In the genomic region with DNA sequence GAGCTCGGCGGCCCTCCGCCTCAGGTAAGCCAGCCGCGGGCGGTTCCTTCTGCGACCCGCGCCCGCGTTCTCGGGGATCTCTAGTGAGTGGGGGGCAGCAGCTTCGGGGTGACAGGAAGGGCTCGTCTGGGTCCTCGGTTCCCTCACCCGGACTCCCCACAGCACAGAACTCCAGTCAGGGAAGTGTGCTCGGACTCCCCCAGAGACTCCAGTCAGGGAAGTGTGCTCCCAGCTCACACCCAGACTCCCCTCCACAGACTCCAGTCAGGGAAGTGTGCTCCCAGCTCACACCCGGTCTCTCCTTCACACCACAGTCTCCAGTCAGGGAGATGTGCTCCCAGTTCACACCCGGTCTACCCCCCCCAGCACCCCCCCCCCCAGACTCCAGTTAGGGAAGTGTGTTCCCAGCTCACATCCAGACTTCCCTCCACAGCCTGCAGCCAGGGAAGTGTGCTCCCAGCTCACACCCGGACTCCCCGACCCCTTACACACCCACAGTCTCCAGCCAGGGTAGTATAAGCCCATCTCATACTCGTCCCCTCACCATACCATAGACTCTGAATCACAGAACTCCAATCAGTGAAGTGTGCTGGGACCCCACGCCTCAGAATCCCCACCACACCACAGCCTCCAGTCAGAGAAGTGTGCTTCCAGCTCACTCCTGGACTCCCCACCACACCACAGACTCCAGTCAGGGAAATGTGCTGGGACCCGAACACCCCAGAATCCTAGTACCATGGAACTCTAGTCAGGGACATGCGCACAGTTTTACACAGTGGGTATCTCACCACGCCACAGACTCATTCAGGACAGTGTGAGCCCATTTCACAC, we compare ENCODE assay signal across 8 mouse cellular contexts. TPM values are rescaled to one million over a fixed set of nuclear protein-coding genes. Genes with fewer than 3 reads are reported as not detected.
DNase-seq lines count a peak whose midpoint lies in the region; ATAC-seq and TF ChIP-seq lines count a peak whose summit lies in the region.

No protein-coding gene starts in this region.

- TF ChIP-seq POLR2A in limb, embryonic 14.5 days (IDR thresholded peaks at IDR 0.05; ENCODE audit: borderline replicate concordance, extremely low read depth, insufficient read depth, insufficient read length), result no peak
- no peak; the same call in 1 of the 2 replicates for TF ChIP-seq POLR2A in olfactory bulb, adult 2 months (IDR thresholded peaks at IDR 0.05; ENCODE audit: insufficient read depth, low read depth, low read length)

- intact Hi-C loops in gastrocnemius, postnatal 14 days (cut with DNase I; ENCODE audit: low total_unique reads), result no loop called here

- TF ChIP-seq CTCF in olfactory bulb, adult 2 months (IDR thresholded peaks at IDR 0.05; ENCODE audit: insufficient read depth, low read depth, low read length), result no peak

- H3K4me3 ChIP-seq in limb, embryonic 14.5 days (replicated peaks; ENCODE audit: low read length), result peak overlapping the region; percentile 89
- peak overlapping the region; percentile 82 for H3K4me3 ChIP-seq in olfactory bulb, adult 2 months (ENCODE audit: insufficient read depth, low read depth, low read length)

- no peaks in the 10 kb centered on the region for H3K36me3 ChIP-seq in limb, embryonic 14.5 days (ENCODE audit: control insufficient read depth, insufficient read depth, low read length)

- ATAC-seq in cerebellum, adult (ENCODE audit: insufficient number of reproducible peaks, low FRiP score, low TSS enrichment), result peak; percentile 64
- 0 out of 2 replicates have a peak, but pooled peaks have one; percentile 28 for ATAC-seq in erythroblast, adult 5-6 weeks (replicated peaks; ENCODE audit: low FRiP score, poor library complexity, severe bottlenecking)
- peak; percentile 24 for ATAC-seq in limb, embryonic 14.5 days (ENCODE audit: low FRiP score, low read depth)

- WGBS in limb, embryonic 14.5 days, result 7% methylated on average over 24 of the region's 26 CpGs
- 13% methylated on average over 23 of the region's 26 CpGs for WGBS in olfactory bulb, adult 2 months

- peak overlapping the region; percentile 87 for H3K9ac ChIP-seq in limb, embryonic 14.5 days (ENCODE audit: low read depth, low read length, severe bottlenecking)

- no peaks in the 10 kb centered on the region for H3K9me3 ChIP-seq in limb, embryonic 14.5 days (ENCODE audit: control insufficient read depth, low read length)

- DNase-seq in cerebellum, postnatal 25 days, result no peak
- peak; percentile 57 for DNase-seq in 3T3-L1 (ENCODE audit: low read depth, low spot score)
- no peak for DNase-seq in limb, embryonic 14.5 days (ENCODE audit: low spot score)
- DNase-seq in B cell, adult 2 months, result no peak
- DNase-seq in gastrocnemius, postnatal 14 days, result no peak

- no peaks in the 10 kb centered on the region for H3K27me3 ChIP-seq in limb, embryonic 14.5 days (ENCODE audit: control insufficient read depth, insufficient read depth, low read length)

- peak overlapping the region; percentile 81 for H3K27ac ChIP-seq in limb, embryonic 14.5 days (replicated peaks; ENCODE audit: low read depth, low read length)
- H3K27ac ChIP-seq in olfactory bulb, adult 2 months (ENCODE audit: insufficient read depth, low read depth, low read length), result no peak overlapping the region

- H3K4me2 ChIP-seq in limb, embryonic 14.5 days (replicated peaks; ENCODE audit: low read depth, low read length, severe bottlenecking), result peak overlapping the region; percentile 85

- peaks cover 37% of the 10 kb centered on the region for H3K4me1 ChIP-seq in limb, embryonic 14.5 days (ENCODE audit: control insufficient read depth, insufficient read depth, low read length)
- H3K4me1 ChIP-seq in olfactory bulb, adult 2 months (ENCODE audit: control insufficient read depth, insufficient read depth, low read length), result peaks cover 13% of the 10 kb centered on the region

RNA-seq across cellular contexts. Expression of gene Ppfibp1, which starts 0.6 kb away (rescaled TPM):
- 24.4 TPM in 1 of 2 replicates, not detected in the other for total RNA-seq in erythroblast, adult 5-6 weeks (2015; ENCODE audit: low replicate concordance)
- total RNA-seq in erythroblast, adult 5-6 weeks (2017; ENCODE audit: low replicate concordance), result 1.8 and 4.2 TPM in 2 replicates
- 43.9 and 46.3 TPM in 2 replicates for polyA plus RNA-seq in limb, embryonic 14.5 days (2012; rRNA removed)
- 59.7 and 59.8 TPM in 2 replicates for polyA plus RNA-seq in limb, embryonic 14.5 days (2014; fragmentation: Nextera tagmentation; extraction: Ambion mirVana)
- polyA plus RNA-seq in olfactory bulb, adult 2 months (2012; ENCODE audit: insufficient read depth, insufficient read length, low replicate concordance, missing spikeins), result not detected in 2 replicates
- total RNA-seq in gastrocnemius, postnatal 14 days (2021), result 10 to 100 TPM; 43.5 to 49.8 TPM

RNA-seq across cellular contexts. Expression of gene Smco2, which starts 39.0 kb away (rescaled TPM):
- not detected in 2 replicates for total RNA-seq in erythroblast, adult 5-6 weeks (2015; ENCODE audit: low replicate concordance)
- not detected in 2 replicates for total RNA-seq in erythroblast, adult 5-6 weeks (2017; ENCODE audit: low replicate concordance)
- not detected in 2 replicates for polyA plus RNA-seq in limb, embryonic 14.5 days (2012; rRNA removed)
- not detected in 2 replicates for polyA plus RNA-seq in limb, embryonic 14.5 days (2014; fragmentation: Nextera tagmentation; extraction: Ambion mirVana)
- not detected in 2 replicates for polyA plus RNA-seq in olfactory bulb, adult 2 months (2012; ENCODE audit: insufficient read depth, insufficient read length, low replicate concordance, missing spikeins)
- total RNA-seq in gastrocnemius, postnatal 14 days (2021), result not detected
